Mouse (Mus musculus) olfactory bulb, adult 2 months (tissue): ENCODE data around the gene Tenm4. TPM values are rescaled to one million over a fixed set of nuclear protein-coding genes. Genes with fewer than 3 reads are reported as not detected.

ENCODE experiments used
- H3K27ac ChIP-seq: fragments of 200-500 bp; 2 replicates; pipeline ENCODE4 v1.5.1; 2012; ENCODE audit warnings: low read depth, low read length; ENCODE audit not compliant: insufficient read depth
- H3K4me1 ChIP-seq: fragments of 200-500 bp; 2 replicates; pipeline ENCODE4 v1.6.1; 2012; ENCODE audit warnings: low read length; ENCODE audit not compliant: control insufficient read depth, insufficient read depth
- H3K4me3 ChIP-seq: fragments of 200-500 bp; 2 replicates; pipeline ENCODE4 v1.5.1; 2012; ENCODE audit warnings: mild to moderate bottlenecking, low read depth, low read length, moderate library complexity; ENCODE audit not compliant: insufficient read depth
- CTCF ChIP-seq: fragments of 200-500 bp; IDR thresholded peaks from 2 replicates; pipeline ENCODE4 v1.5.1; 2012; ENCODE audit warnings: low read depth, mild to moderate bottlenecking, low read length, moderate library complexity; ENCODE audit not compliant: insufficient read depth
- POLR2A ChIP-seq: fragments of 200-500 bp; IDR thresholded peaks from 2 replicates; pipeline ENCODE4 v1.6.1; 2012; ENCODE audit warnings: mild to moderate bottlenecking, low read depth, low read length, moderate library complexity; ENCODE audit not compliant: insufficient read depth
- WGBS: fragments of 180-500 bp; shearing (Covaris S2); methylation state at CpG from one replicate; pipeline ENCODE4 v1.1.7; 2018; 5-methylcytosine and 5-hydroxymethylcytosine counted together
- polyA plus RNA-seq: library from polyadenylated mRNA; stranded (reverse); fragments of >200 nt; gene quantifications from 2 replicates; pipeline ENCODE4 v1.2.4, GENCODE M21; 2012; ENCODE audit warnings: low replicate concordance; ENCODE audit not compliant: missing spikeins, insufficient read depth, insufficient read length

The Tenm4 gene
- polyA plus RNA-seq, 1 experiment, result not detected

- Histone ChIP-seq H3K4me3 (no peak overlapping the region), H3K27ac (no peak overlapping the region), H3K4me1 (peaks cover 13% of the 10 kb centered on the region)
- TF ChIP-seq POLR2A (no peak), CTCF (no peak)
- WGBS, result 94% methylated on average over 6 of the region's 6 CpGs
Observed at GRCm38 (mm10) chr7:96667688-96668087, 496.6 kb downstream of the Tenm4 start.

- TF ChIP-seq POLR2A, result no peak
- no peak for TF ChIP-seq CTCF
- Histone ChIP-seq H3K4me3 (no peak overlapping the region), H3K4me1 (peaks cover 11% of the 10 kb centered on the region), H3K27ac (no peak overlapping the region)
- 84% methylated on average over 3 of the region's 3 CpGs for WGBS
Observed at GRCm38 (mm10) chr7:96670095-96670494, 499.0 kb downstream of the Tenm4 start.

- WGBS, result 29% methylated on average over 6 of the region's 6 CpGs
- H3K4me1 ChIP-seq, result peaks cover 9% of the 10 kb centered on the region
- no peak overlapping the region for H3K27ac ChIP-seq
- no peak overlapping the region for H3K4me3 ChIP-seq
- TF ChIP-seq POLR2A (no peak), CTCF (no peak)
Observed at GRCm38 (mm10) chr7:96672322-96672914, 501.4 kb downstream of the Tenm4 start.

- Histone ChIP-seq H3K4me3 (no peak overlapping the region), H3K4me1 (peaks cover 17% of the 10 kb centered on the region), H3K27ac (no peak overlapping the region)
- WGBS, result 93% methylated on average over 2 of the region's 2 CpGs
- TF ChIP-seq POLR2A, result no peak
- TF ChIP-seq CTCF, result no peak
Observed at GRCm38 (mm10) chr7:96677082-96677481, 506.0 kb downstream of the Tenm4 start.

GRCm38 (mm10) chr7:96678236-96678635 is 507.2 kb downstream of the Tenm4 start:
- H3K4me1 ChIP-seq, result peaks cover 11% of the 10 kb centered on the region
- 89% methylated on average over 4 of the region's 4 CpGs for WGBS
- H3K27ac ChIP-seq, result no peak overlapping the region
- H3K4me3 ChIP-seq, result no peak overlapping the region
- TF ChIP-seq CTCF, result no peak
- no peak for TF ChIP-seq POLR2A

- TF ChIP-seq POLR2A, result no peak
- TF ChIP-seq CTCF, result no peak
- Histone ChIP-seq H3K27ac (no peak overlapping the region), H3K4me1 (peaks cover 11% of the 10 kb centered on the region), H3K4me3 (no peak overlapping the region)
- WGBS, result 69% methylated on average over 1 of the region's 1 CpGs
Observed at GRCm38 (mm10) chr7:96679746-96680145, 508.7 kb downstream of the Tenm4 start.

GRCm38 (mm10) chr7:96680405-96680804 is 509.4 kb downstream of the Tenm4 start:
- Histone ChIP-seq H3K4me1 (peaks cover 11% of the 10 kb centered on the region), H3K27ac (no peak overlapping the region), H3K4me3 (no peak overlapping the region)
- WGBS, result 64% methylated on average over 5 of the region's 5 CpGs
- TF ChIP-seq POLR2A, result no peak
- no peak for TF ChIP-seq CTCF

- TF ChIP-seq POLR2A (no peak), CTCF (no peak)
Observed at GRCm38 (mm10) chr7:96681808-96682207, 510.8 kb downstream of the Tenm4 start.

GRCm38 (mm10) chr7:96688141-96688540 is 517.1 kb downstream of the Tenm4 start:
- no peak for TF ChIP-seq POLR2A
- TF ChIP-seq CTCF, result no peak
- WGBS, result 91% methylated on average over 3 of the region's 3 CpGs
- Histone ChIP-seq H3K4me3 (no peak overlapping the region), H3K27ac (no peak overlapping the region), H3K4me1 (peaks cover 13% of the 10 kb centered on the region)

More at GRCm38 (mm10) chr7:96681808-96682207, 510.8 kb downstream of the Tenm4 start:
- WGBS, result 95% methylated on average over 4 of the region's 4 CpGs
- no peak overlapping the region for H3K4me3 ChIP-seq
- no peak overlapping the region for H3K27ac ChIP-seq
- peaks cover 15% of the 10 kb centered on the region for H3K4me1 ChIP-seq
